Mouse (Mus musculus) lung, adult 2 months (tissue): ENCODE data around the gene Eno1.

ENCODE experiments used
- CTCF ChIP-seq: fragments of 200-500 bp; IDR thresholded peaks from 2 replicates; pipeline ENCODE4 v1.5.1; 2011; ENCODE audit warnings: mild to moderate bottlenecking, low read length, control low read depth; ENCODE audit not compliant: insufficient read depth
- POLR2A ChIP-seq: fragments of 200-500 bp; IDR thresholded peaks from 2 replicates; pipeline ENCODE4 v1.6.1; 2011; ENCODE audit warnings: low read depth, mild to moderate bottlenecking, control low read depth, low read length, borderline replicate concordance; ENCODE audit errors: extremely low read depth

- no peak for TF ChIP-seq CTCF
- no peak for TF ChIP-seq POLR2A
Observed at GRCm38 (mm10) chr4:150269679-150270078, 33.2 kb downstream of the Eno1 start.
